Mouse (Mus musculus): ENCODE measurements at regions not wholly inside any gene's neighbourhood (a gene's known extent, or its start where the extent isn't known, plus 50 kb on each side); places are given as distances from the start of the nearest gene placed in this dataset.

- no peak for ATAC-seq (replicated peaks; ENCODE audit: low FRiP score, low TSS enrichment, poor library complexity, severe bottlenecking)
These were observed 581.5 kb upstream of the Tbl1xr1 start for GRCm38 (mm10) chr3:21494904-21495303.

GRCm38 (mm10) chr3:21495651-21496050 is 580.8 kb upstream of the Tbl1xr1 start:
- no peak for ATAC-seq (replicated peaks; ENCODE audit: low FRiP score, low TSS enrichment, poor library complexity, severe bottlenecking)

- no peak for ATAC-seq (replicated peaks; ENCODE audit: low FRiP score, low TSS enrichment, poor library complexity, severe bottlenecking)
These were observed 580.3 kb upstream of the Tbl1xr1 start for GRCm38 (mm10) chr3:21496166-21496565.

GRCm38 (mm10) chr3:21497011-21497410 is 579.4 kb upstream of the Tbl1xr1 start:
- no peak for ATAC-seq (replicated peaks; ENCODE audit: low FRiP score, low TSS enrichment, poor library complexity, severe bottlenecking)

GRCm38 (mm10) chr3:21507655-21508054 is 568.8 kb upstream of the Tbl1xr1 start:
- ATAC-seq (replicated peaks; ENCODE audit: low FRiP score, low TSS enrichment, poor library complexity, severe bottlenecking), result no peak

GRCm38 (mm10) chr3:21512081-21512480 is 564.4 kb upstream of the Tbl1xr1 start:
- ATAC-seq (replicated peaks; ENCODE audit: low FRiP score, low TSS enrichment, poor library complexity, severe bottlenecking), result no peak

GRCm38 (mm10) chr3:21524426-21524937 is 552.0 kb upstream of the Tbl1xr1 start:
- ATAC-seq (replicated peaks; ENCODE audit: low FRiP score, low TSS enrichment, poor library complexity, severe bottlenecking), result no peak

- ATAC-seq (replicated peaks; ENCODE audit: low FRiP score, low TSS enrichment, poor library complexity, severe bottlenecking), result no peak
These were observed 545.6 kb upstream of the Tbl1xr1 start for GRCm38 (mm10) chr3:21530862-21531261.

- no peak for ATAC-seq (replicated peaks; ENCODE audit: low FRiP score, low TSS enrichment, poor library complexity, severe bottlenecking)
These were observed 537.3 kb upstream of the Tbl1xr1 start for GRCm38 (mm10) chr3:21539138-21539537.

- no peak for ATAC-seq (replicated peaks; ENCODE audit: low FRiP score, low TSS enrichment, poor library complexity, severe bottlenecking)
These were observed 532.0 kb upstream of the Tbl1xr1 start for GRCm38 (mm10) chr3:21544456-21544855.

GRCm38 (mm10) chr3:21545156-21545893 is 531.1 kb upstream of the Tbl1xr1 start:
- ATAC-seq (replicated peaks; ENCODE audit: low FRiP score, low TSS enrichment, poor library complexity, severe bottlenecking), result no peak

GRCm38 (mm10) chr3:21546411-21546810 is 530.0 kb upstream of the Tbl1xr1 start:
- ATAC-seq (replicated peaks; ENCODE audit: low FRiP score, low TSS enrichment, poor library complexity, severe bottlenecking), result no peak

GRCm38 (mm10) chr3:21549671-21550070 is 526.8 kb upstream of the Tbl1xr1 start:
- ATAC-seq (replicated peaks; ENCODE audit: low FRiP score, low TSS enrichment, poor library complexity, severe bottlenecking), result no peak

GRCm38 (mm10) chr3:21553159-21553758 is 523.2 kb upstream of the Tbl1xr1 start:
- no peak for ATAC-seq (replicated peaks; ENCODE audit: low FRiP score, low TSS enrichment, poor library complexity, severe bottlenecking)

- no peak for ATAC-seq (replicated peaks; ENCODE audit: low FRiP score, low TSS enrichment, poor library complexity, severe bottlenecking)
These were observed 522.6 kb upstream of the Tbl1xr1 start for GRCm38 (mm10) chr3:21553859-21554258.

GRCm38 (mm10) chr3:21557963-21558441 is 518.5 kb upstream of the Tbl1xr1 start:
- no peak for ATAC-seq (replicated peaks; ENCODE audit: low FRiP score, low TSS enrichment, poor library complexity, severe bottlenecking)

GRCm38 (mm10) chr3:21562771-21563312 is 513.6 kb upstream of the Tbl1xr1 start:
- ATAC-seq (replicated peaks; ENCODE audit: low FRiP score, low TSS enrichment, poor library complexity, severe bottlenecking), result no peak

GRCm38 (mm10) chr3:21563454-21563853 is 513.0 kb upstream of the Tbl1xr1 start:
- no peak for ATAC-seq (replicated peaks; ENCODE audit: low FRiP score, low TSS enrichment, poor library complexity, severe bottlenecking)

GRCm38 (mm10) chr3:21564211-21564781 is 512.2 kb upstream of the Tbl1xr1 start:
- ATAC-seq (replicated peaks; ENCODE audit: low FRiP score, low TSS enrichment, poor library complexity, severe bottlenecking), result no peak

GRCm38 (mm10) chr3:21564847-21565485 is 511.5 kb upstream of the Tbl1xr1 start:
- ATAC-seq (replicated peaks; ENCODE audit: low FRiP score, low TSS enrichment, poor library complexity, severe bottlenecking), result no peak

Data from megakaryocyte-erythroid progenitor cell, adult 5-6 weeks (primary cell).